Mouse (Mus musculus) forebrain, embryonic 15.5 days (tissue): Measurements from ENCODE around the gene Tbx19. TPM values are rescaled to one million over a fixed set of nuclear protein-coding genes. Genes with fewer than 3 reads are reported as not detected.

Source experiments
- ATAC-seq: fragments of 200-750 bp; cut with Nextera tagmentation; replicated peaks from 2 replicates; pipeline ENCODE4 v1.8.0; 2017; ENCODE audit warnings: mild to moderate bottlenecking, moderate TSS enrichment, moderate library complexity
- H3K27ac ChIP-seq: fragments of 300-500 bp; sonication (generic); replicated peaks from 2 replicates; pipeline ENCODE4 v1.5.1; 2015; ENCODE audit warnings: mild to moderate bottlenecking, inconsistent platforms
- H3K27me3 ChIP-seq: fragments of 300-500 bp; sonication (generic); 2 replicates; pipeline ENCODE4 v1.6.1; 2015; ENCODE audit warnings: inconsistent platforms
- H3K36me3 ChIP-seq: fragments of 300-500 bp; sonication (generic); 2 replicates; pipeline ENCODE4 v1.6.1; 2015; ENCODE audit warnings: mild to moderate bottlenecking, inconsistent platforms
- H3K4me1 ChIP-seq: fragments of 300-500 bp; sonication (generic); 2 replicates; pipeline ENCODE4 v1.6.1; 2015; ENCODE audit warnings: inconsistent platforms
- H3K4me2 ChIP-seq: fragments of 300-500 bp; sonication (generic); replicated peaks from 2 replicates; pipeline ENCODE4 v1.6.1; 2015; ENCODE audit warnings: mild to moderate bottlenecking, inconsistent platforms
- H3K4me3 ChIP-seq: fragments of 300-500 bp; sonication (generic); 2 replicates; pipeline ENCODE4 v1.5.1; 2015; ENCODE audit warnings: mild to moderate bottlenecking, inconsistent platforms
- H3K9ac ChIP-seq: fragments of 300-500 bp; sonication (generic); replicated peaks from 2 replicates; pipeline ENCODE4 v1.6.1; 2015; ENCODE audit warnings: mild to moderate bottlenecking, inconsistent platforms
- H3K9me3 ChIP-seq: fragments of 300-500 bp; sonication (generic); 2 replicates; pipeline ENCODE4 v1.6.1; 2016; ENCODE audit warnings: inconsistent platforms
- WGBS: fragments of 180-500 bp; shearing (Covaris S2); methylation state at CpG from one replicate; pipeline ENCODE4 v1.1.7; 2015; ENCODE audit warnings: mixed read lengths; 5-methylcytosine and 5-hydroxymethylcytosine counted together
- polyA plus RNA-seq: library from polyadenylated mRNA; unstranded; fragments of >200 nt; fragmentation: Nextera tagmentation; extraction: Ambion mirVana; gene quantifications from 2 replicates; pipeline ENCODE4 v1.2.1, GENCODE M21; 2015

The Tbx19 gene
- polyA plus RNA-seq, 1 experiment from 2014 or later = 0.10 TPM

DNA sequence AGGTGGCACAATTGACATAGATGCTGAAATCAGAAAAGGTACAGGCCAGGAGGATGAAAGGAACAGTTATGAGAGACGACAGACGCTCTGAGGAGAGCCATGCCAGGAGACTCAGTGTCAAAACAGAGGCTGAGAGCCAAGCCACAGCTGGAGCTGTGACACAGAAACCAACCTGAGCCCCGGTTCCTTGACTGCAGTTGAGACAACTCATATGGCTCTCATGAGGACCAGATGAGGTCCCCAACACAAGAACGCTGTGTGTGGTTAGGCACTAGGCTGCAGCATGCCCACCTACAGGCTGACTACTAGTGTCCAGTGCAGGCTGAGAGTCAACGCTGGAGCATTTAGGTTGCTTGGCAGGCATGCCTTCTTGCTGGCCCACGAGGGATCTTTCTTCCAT is 17.5 kb upstream of the Tbx19 start:
- Histone ChIP-seq H3K27ac (no peak overlapping the region), H3K4me1 (no peaks in the 10 kb centered on the region), H3K4me2 (no peak overlapping the region), H3K27me3 (no peaks in the 10 kb centered on the region), H3K9me3 (no peaks in the 10 kb centered on the region), H3K36me3 (no peaks in the 10 kb centered on the region), H3K9ac (no peak overlapping the region), H3K4me3 (no peak overlapping the region)
- 74% methylated on average over 6 of the region's 6 CpGs for WGBS
- no peak for ATAC-seq

DNA sequence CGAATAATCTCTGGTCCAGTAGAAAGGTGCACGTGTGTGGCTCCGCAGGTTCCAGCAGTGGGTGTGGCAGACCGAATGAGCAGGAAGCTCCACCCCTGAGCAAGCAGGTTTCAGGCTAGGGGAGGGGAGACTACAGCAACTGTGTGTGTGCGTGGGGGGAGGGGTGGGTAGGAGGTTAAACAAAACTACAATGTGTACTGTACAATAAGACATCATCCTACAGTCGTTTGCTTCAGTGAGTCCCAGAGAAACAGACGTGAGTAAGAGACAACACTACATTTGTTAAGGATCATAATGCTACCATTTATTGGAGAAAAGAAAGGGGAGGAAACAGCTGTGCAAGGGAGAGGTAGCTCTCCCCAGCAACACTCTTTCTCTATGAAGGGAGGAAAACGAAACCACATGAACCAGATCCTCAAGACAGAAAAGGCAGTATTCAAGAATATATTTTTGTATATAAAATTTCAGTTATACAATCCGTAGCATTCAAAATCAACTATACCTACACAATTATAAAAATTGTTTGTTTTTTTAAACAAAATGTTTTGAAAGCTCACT is 13.6 kb upstream of the Tbx19 start:
- WGBS = 64% methylated on average over 9 of the region's 9 CpGs
- Histone ChIP-seq H3K36me3 (no peaks in the 10 kb centered on the region), H3K9ac (no peak overlapping the region), H3K27me3 (no peaks in the 10 kb centered on the region), H3K4me1 (no peaks in the 10 kb centered on the region), H3K4me3 (no peak overlapping the region), H3K27ac (no peak overlapping the region), H3K4me2 (no peak overlapping the region), H3K9me3 (no peaks in the 10 kb centered on the region)
- no peak for ATAC-seq

DNA sequence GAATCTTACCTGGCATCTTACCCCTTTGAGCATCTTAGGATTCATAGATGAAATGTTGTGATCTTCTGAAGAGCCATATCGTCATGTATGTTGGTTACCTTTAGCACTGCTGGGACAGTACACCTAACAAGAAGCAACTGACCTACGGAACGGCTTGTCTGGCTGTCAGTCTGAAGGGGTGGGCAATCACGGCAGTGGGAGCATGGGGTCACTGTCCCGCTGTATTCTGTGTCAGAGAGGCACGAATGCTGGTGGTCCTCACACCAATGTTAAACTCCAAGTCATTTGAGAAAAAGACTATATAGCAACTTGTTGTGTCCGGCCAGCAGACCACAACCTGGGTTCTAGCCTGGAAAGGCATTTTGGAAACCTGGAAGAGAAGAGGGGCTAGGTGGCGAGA is 10.7 kb upstream of the Tbx19 start:
- ATAC-seq = no peak
- WGBS = 78% methylated on average over 8 of the region's 8 CpGs
- Histone ChIP-seq H3K9me3 (no peaks in the 10 kb centered on the region), H3K4me2 (no peak overlapping the region), H3K9ac (no peak overlapping the region), H3K27me3 (no peaks in the 10 kb centered on the region), H3K36me3 (no peaks in the 10 kb centered on the region), H3K4me3 (no peak overlapping the region), H3K4me1 (no peaks in the 10 kb centered on the region), H3K27ac (no peak overlapping the region)

DNA sequence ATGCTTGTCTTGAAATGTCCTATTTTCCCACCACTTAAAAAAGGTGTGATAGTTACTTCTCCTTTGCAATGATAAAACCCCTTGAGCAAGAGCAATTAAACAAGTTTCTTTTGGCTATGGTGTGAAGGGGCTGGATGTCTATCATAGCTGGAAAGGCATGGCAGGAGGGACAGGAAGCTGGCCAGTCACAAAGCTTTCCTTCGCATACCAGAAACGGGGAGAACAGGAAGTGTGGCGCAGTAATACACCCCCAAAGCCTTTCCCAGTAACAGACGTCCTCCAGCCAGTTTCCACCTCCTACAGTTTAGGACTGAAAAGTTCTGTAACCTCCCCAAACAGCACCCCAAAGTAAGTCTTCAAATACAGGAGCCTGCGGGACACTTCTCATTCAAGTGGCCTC is 9.6 kb upstream of the Tbx19 start:
- no peaks in the 10 kb centered on the region for H3K27me3 ChIP-seq
- H3K9ac ChIP-seq = no peak overlapping the region
- no peaks in the 10 kb centered on the region for H3K4me1 ChIP-seq
- H3K36me3 ChIP-seq = no peaks in the 10 kb centered on the region
- no peak overlapping the region for H3K4me3 ChIP-seq
- H3K9me3 ChIP-seq = no peaks in the 10 kb centered on the region
- H3K27ac ChIP-seq = no peak overlapping the region
- H3K4me2 ChIP-seq = no peak overlapping the region
- ATAC-seq = no peak
- 79% methylated on average over 5 of the region's 5 CpGs for WGBS

DNA sequence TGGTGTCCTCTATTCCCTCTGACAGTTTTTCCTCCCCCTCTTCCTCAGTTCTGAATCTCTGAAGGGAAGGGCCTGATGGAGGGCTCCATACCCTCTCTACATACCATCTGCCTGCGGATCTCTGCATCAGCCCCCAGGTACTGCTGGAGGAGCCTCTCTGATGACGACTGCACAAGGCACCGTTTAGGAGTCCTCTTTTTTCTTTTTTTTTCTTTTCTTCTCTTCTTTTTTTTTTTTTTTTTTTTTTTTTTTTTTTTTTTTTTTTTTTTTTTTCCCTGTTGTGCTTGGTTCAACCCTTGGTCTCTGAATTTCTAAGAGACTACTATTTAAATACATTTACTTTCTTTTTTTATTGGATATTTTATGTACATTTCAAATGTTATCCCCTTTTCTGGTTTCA is 8.9 kb upstream of the Tbx19 start:
- no peaks in the 10 kb centered on the region for H3K27me3 ChIP-seq
- H3K4me1 ChIP-seq = no peaks in the 10 kb centered on the region
- H3K4me2 ChIP-seq = no peak overlapping the region
- H3K27ac ChIP-seq = no peak overlapping the region
- 81% methylated on average over 3 of the region's 3 CpGs for WGBS
- no peaks in the 10 kb centered on the region for H3K36me3 ChIP-seq
- no peak overlapping the region for H3K9ac ChIP-seq
- no peak overlapping the region for H3K4me3 ChIP-seq
- no peak for ATAC-seq
- H3K9me3 ChIP-seq = no peaks in the 10 kb centered on the region

DNA sequence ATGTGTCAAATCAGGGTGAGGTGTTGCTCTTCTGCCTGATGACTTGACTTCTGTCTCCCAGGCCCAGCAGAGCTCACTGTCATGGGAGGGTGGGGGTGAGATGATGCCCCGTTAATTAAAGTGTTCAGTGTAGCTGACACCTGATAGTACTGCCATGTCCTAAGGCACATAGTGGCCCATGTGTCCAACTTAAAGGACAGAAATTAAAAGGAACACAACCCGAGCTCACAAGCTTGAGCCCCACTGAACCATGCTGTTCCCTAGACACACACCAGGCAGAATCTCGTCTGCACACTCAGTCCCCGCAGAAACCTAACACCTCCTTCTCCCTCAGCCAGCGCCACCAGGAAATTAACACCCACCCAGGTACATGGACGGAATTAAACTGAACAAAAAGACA is 4.3 kb upstream of the Tbx19 start:
- H3K27ac ChIP-seq = no peak overlapping the region
- no peaks in the 10 kb centered on the region for H3K36me3 ChIP-seq
- H3K4me1 ChIP-seq = peaks cover 2% of the 10 kb centered on the region; the same call in 1 of the 2 replicates
- H3K27me3 ChIP-seq = no peaks in the 10 kb centered on the region
- H3K4me3 ChIP-seq = no peak overlapping the region
- ATAC-seq = no peak
- H3K9ac ChIP-seq = no peak overlapping the region
- 71% methylated on average over 6 of the region's 6 CpGs for WGBS
- no peaks in the 10 kb centered on the region for H3K9me3 ChIP-seq
- no peak overlapping the region for H3K4me2 ChIP-seq

DNA sequence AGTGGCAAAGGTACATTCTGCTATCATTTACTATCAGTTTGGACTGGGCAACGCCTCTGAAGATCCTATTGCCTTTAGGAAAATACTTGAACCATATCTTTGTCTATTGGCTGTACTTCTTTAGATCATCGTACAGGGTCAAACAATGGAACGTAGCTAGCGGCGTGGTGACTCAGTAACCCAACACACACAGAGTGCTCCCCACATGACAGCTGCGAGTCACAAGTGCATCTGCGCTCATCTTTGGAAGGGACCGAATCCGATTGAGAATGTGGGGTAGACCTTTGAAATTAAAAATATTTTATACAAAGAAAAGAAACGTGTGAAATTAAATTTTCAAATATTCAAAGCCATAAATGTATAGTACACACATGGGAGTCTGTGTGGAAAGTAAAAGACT is 1.7 kb downstream of the Tbx19 start:
- ATAC-seq = no peak
- WGBS = 81% methylated on average over 10 of the region's 10 CpGs
- no peak overlapping the region for H3K27ac ChIP-seq
- H3K4me3 ChIP-seq = no peak overlapping the region
- no peak overlapping the region for H3K4me2 ChIP-seq
- H3K9me3 ChIP-seq = no peaks in the 10 kb centered on the region
- H3K36me3 ChIP-seq = no peaks in the 10 kb centered on the region
- no peaks in the 10 kb centered on the region for H3K27me3 ChIP-seq
- no peak overlapping the region for H3K9ac ChIP-seq
- H3K4me1 ChIP-seq = peaks cover 2% of the 10 kb centered on the region; the same call in 1 of the 2 replicates

DNA sequence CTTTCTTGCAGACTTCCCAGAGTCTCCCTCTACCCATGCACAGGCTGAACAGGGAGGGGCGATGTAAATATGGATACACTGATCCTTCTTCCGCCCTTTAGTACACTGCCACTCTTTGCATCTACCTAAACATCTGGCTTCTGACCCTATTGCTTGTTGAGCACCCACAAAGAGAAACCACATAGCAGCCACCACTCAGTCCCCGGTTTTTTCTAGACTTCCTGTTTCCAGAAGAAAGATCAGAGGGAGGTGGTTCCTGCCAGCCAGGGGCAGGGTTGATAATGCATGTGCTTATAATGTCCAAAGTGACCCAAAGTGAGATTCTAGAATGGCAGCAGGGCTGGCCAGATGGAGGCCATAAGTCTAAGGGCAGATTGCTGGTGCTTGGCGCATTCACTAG is 6.4 kb downstream of the Tbx19 start:
- H3K36me3 ChIP-seq = no peaks in the 10 kb centered on the region
- no peaks in the 10 kb centered on the region for H3K9me3 ChIP-seq
- H3K27me3 ChIP-seq = no peaks in the 10 kb centered on the region
- ATAC-seq = no peak
- no peak overlapping the region for H3K4me3 ChIP-seq
- no peak overlapping the region for H3K4me2 ChIP-seq
- no peaks in the 10 kb centered on the region for H3K4me1 ChIP-seq
- H3K9ac ChIP-seq = no peak overlapping the region
- no peak overlapping the region for H3K27ac ChIP-seq
- 91% methylated on average over 4 of the region's 4 CpGs for WGBS

DNA sequence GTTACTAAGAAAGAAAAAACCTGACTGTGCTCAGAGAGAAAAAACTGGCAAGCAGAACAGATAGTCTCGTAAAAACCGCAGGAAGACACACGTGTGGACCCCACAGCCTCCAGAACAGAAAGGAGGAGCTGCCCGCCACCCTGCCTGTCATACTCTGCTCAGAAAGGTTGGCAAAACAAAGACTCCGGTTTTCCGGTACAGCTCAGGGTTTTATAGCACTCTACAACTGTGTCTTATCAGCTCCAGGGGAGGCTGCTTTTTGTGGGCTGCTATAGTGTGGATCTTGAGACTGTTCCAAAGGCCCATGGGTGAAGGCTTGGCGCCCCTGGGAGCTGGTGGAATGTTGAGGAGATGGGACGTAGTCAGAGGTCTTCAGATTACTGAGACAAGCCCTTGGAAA is 9.4 kb downstream of the Tbx19 start:
- Histone ChIP-seq H3K36me3 (no peaks in the 10 kb centered on the region), H3K9me3 (no peaks in the 10 kb centered on the region), H3K27me3 (no peaks in the 10 kb centered on the region), H3K4me2 (no peak overlapping the region), H3K27ac (no peak overlapping the region), H3K9ac (no peak overlapping the region), H3K4me3 (no peak overlapping the region), H3K4me1 (no peaks in the 10 kb centered on the region)
- ATAC-seq = no peak
- 84% methylated on average over 8 of the region's 8 CpGs for WGBS

DNA sequence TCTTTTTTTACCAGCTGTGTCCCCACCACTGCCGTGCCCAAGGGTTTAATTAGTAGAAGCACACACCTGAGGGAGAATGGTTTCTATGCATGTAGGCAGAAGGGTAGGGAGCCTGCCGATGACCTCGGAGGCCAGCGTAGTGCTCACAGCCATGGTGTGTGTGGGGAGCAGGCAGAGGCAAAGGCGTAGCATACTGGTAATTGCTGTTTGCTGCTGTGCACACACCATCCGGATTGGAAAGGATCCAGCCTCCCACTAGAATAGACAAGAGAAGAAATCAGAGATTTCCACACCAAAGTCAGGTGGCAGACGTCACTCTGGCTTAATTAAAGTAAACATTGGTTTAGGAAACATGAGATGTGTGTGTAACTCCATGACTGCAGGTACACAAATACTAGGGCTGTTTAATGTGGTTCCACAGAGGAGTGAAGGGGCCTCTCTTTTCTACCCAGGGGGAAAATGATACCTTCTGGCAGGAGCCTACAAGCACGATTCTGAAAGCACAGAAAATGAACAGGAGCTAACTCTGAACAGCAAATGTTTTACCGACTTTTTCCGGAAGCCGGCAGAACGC is 18.1 kb downstream of the Tbx19 start:
- 86% methylated on average over 12 of the region's 12 CpGs for WGBS
- Histone ChIP-seq H3K27me3 (no peaks in the 10 kb centered on the region), H3K4me1 (no peaks in the 10 kb centered on the region), H3K9ac (no peak overlapping the region), H3K27ac (no peak overlapping the region), H3K4me3 (no peak overlapping the region), H3K36me3 (no peaks in the 10 kb centered on the region), H3K9me3 (no peaks in the 10 kb centered on the region), H3K4me2 (no peak overlapping the region)
- ATAC-seq = no peak

DNA sequence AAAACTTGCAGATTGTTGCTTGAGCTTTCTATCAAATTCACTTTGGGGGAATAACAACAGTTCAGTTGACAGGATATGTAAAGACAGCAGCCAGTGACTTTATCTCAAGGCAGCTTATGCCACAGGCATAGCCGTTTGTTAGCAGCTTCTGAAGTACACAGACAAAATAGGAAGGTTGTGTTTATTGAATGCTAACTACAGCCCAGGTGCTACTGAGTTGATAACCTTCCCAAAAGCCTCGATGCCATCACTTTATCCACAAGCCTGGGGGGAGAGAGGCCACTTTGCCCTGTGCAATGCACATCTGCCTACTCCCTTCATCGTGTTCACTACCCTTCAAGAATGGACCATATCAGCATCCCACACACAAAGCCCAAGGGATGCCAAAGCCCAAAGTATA is 20.3 kb downstream of the Tbx19 start:
- Histone ChIP-seq H3K36me3 (no peaks in the 10 kb centered on the region), H3K27me3 (no peaks in the 10 kb centered on the region), H3K9ac (no peak overlapping the region), H3K4me1 (no peaks in the 10 kb centered on the region), H3K27ac (no peak overlapping the region), H3K9me3 (no peaks in the 10 kb centered on the region), H3K4me3 (no peak overlapping the region), H3K4me2 (no peak overlapping the region)
- no peak for ATAC-seq
- 80% methylated on average over 3 of the region's 3 CpGs for WGBS

DNA sequence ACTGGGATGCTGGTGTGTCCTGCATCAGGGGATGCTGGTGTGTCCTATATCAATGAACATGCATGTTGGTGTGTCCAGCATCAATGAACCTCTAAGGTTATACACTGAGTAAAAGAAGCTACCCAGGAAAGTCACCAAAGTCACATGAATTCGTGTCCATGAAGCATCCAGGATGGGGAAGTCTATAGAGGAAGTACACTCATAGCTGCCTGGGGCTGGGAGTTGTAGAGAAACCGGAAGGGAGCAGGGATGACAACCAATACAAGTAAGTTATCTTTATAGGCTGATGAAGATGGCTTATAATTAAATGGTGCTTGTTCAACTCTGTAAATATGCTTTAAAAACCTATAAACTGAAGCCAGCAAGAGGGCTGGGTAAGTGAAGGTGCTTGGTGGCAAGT is 26.7 kb downstream of the Tbx19 start:
- Histone ChIP-seq H3K36me3 (no peaks in the 10 kb centered on the region), H3K4me2 (no peak overlapping the region), H3K9me3 (no peaks in the 10 kb centered on the region), H3K27ac (no peak overlapping the region), H3K4me1 (no peaks in the 10 kb centered on the region), H3K9ac (no peak overlapping the region), H3K4me3 (no peak overlapping the region), H3K27me3 (no peaks in the 10 kb centered on the region)
- no peak for ATAC-seq
- 75% methylated on average over 2 of the region's 2 CpGs for WGBS

DNA sequence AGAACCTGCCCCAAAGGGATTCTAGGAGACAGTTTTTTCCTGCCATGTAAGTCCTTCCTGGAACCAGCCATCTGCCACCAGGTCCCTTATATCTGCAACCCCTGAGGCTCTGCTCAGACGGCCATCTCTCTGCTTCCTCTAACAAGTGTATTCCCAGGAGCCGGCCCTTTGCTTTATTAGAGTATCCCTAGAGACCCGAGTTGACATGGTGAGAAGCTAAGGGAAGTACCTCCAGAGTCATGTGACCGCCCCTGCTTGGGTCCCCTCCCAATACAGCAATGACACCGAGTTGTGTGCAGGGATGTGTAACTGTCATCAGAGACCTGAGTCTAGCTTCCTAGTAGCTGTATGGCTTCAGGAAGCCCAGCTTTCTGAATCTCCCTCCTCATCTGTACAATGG is 27.3 kb downstream of the Tbx19 start:
- Histone ChIP-seq H3K27ac (no peak overlapping the region), H3K4me3 (no peak overlapping the region), H3K9me3 (no peaks in the 10 kb centered on the region), H3K4me2 (no peak overlapping the region), H3K36me3 (no peaks in the 10 kb centered on the region), H3K4me1 (no peaks in the 10 kb centered on the region), H3K9ac (no peak overlapping the region), H3K27me3 (no peaks in the 10 kb centered on the region)
- 78% methylated on average over 5 of the region's 5 CpGs for WGBS
- no peak for ATAC-seq
